Comparison of ENCODE assay signal across 8 mouse cellular contexts in genomic region chr14:20618211-20618610, GRCm38 (mm10). TPM values are rescaled to one million over a fixed set of nuclear protein-coding genes. Genes with fewer than 3 reads are reported as not detected.
A peak's percentile ranks its signal among the peaks of the same experiment; 100 is the strongest.
DNase-seq lines count a peak whose midpoint lies in the region; ATAC-seq lines count a peak whose summit lies in the region.
"Had no signal": no experiment of that assay in that cellular context is flagged by ENCODE, and none has a peak within 500 bp of the region (broad histone marks: within the 10 kb centered on the region; RNA-seq: fewer than 3 reads in every experiment).

No protein-coding gene starts in this region.

- 70% methylated on average over 5 of the region's 5 CpGs for WGBS in hindbrain, embryonic 14.5 days
- 86% methylated on average over 5 of the region's 5 CpGs for WGBS in hindbrain, embryonic 12.5 days
- WGBS in liver, embryonic 12.5 days (ENCODE audit: insufficient replicate concordance) = 36% methylated on average over 5 of the region's 5 CpGs

- H3K4me2 ChIP-seq in hindbrain, embryonic 14.5 days (replicated peaks) = no peak overlapping the region
- H3K4me2 ChIP-seq in hindbrain, embryonic 12.5 days (replicated peaks) = no peak overlapping the region
- H3K4me2 ChIP-seq in liver, embryonic 12.5 days = peak overlapping the region; percentile 27; the same call in 1 of the 2 replicates

- 0 out of 2 replicates have a peak overlapping the region, but pooled peaks have one; percentile 8 for H3K27ac ChIP-seq in hindbrain, embryonic 14.5 days
- H3K27ac ChIP-seq in hindbrain, embryonic 12.5 days = no peak overlapping the region
- H3K27ac ChIP-seq in liver, embryonic 12.5 days = no peak overlapping the region

- no peak overlapping the region for H3K9ac ChIP-seq in hindbrain, embryonic 14.5 days
- no peak overlapping the region for H3K9ac ChIP-seq in hindbrain, embryonic 12.5 days
- no peak overlapping the region for H3K9ac ChIP-seq in liver, embryonic 12.5 days

- no peak overlapping the region for H3K4me3 ChIP-seq in hindbrain, embryonic 14.5 days (replicated peaks; ENCODE audit: low read length)
- no peak overlapping the region for H3K4me3 ChIP-seq in hindbrain, embryonic 12.5 days
- H3K4me3 ChIP-seq in liver, embryonic 12.5 days = no peak overlapping the region

- H3K27me3 ChIP-seq in hindbrain, embryonic 14.5 days (ENCODE audit: control insufficient read depth, insufficient read depth, low read length) = no peaks in the 10 kb centered on the region
- no peaks in the 10 kb centered on the region for H3K27me3 ChIP-seq in hindbrain, embryonic 12.5 days
- no peaks in the 10 kb centered on the region for H3K27me3 ChIP-seq in liver, embryonic 12.5 days (replicated peaks)

- no peak for DNase-seq in hindbrain, embryonic 14.5 days (ENCODE audit: low spot score)
- peak; percentile 12 for DNase-seq in thymus, postnatal 14 days
- no peak for DNase-seq in thymus, adult 18-20 months
- DNase-seq in ovary, postnatal 10 days (ENCODE audit: low spot score) = no peak
- DNase-seq in yolk sac, embryonic 10.5 days (ENCODE audit: low spot score) = no peak
- DNase-seq: gastrocnemius, postnatal 14 days had no signal

- ATAC-seq in hindbrain, embryonic 14.5 days (ENCODE audit: low FRiP score) = no peak
- no peak for ATAC-seq in hindbrain, embryonic 12.5 days (ENCODE audit: low FRiP score)
- no peak for ATAC-seq in liver, embryonic 12.5 days

- H3K9me3 ChIP-seq in hindbrain, embryonic 14.5 days (ENCODE audit: control insufficient read depth, low read length) = no peaks in the 10 kb centered on the region
- no peaks in the 10 kb centered on the region for H3K9me3 ChIP-seq in hindbrain, embryonic 12.5 days (replicated peaks)
- no peaks in the 10 kb centered on the region for H3K9me3 ChIP-seq in liver, embryonic 12.5 days (replicated peaks)

- H3K4me1 ChIP-seq in hindbrain, embryonic 14.5 days (replicated peaks; ENCODE audit: control insufficient read depth, insufficient read depth, low read length) = peaks cover 4% of the 10 kb centered on the region; the same call in 1 of the 2 replicates
- H3K4me1 ChIP-seq in hindbrain, embryonic 12.5 days = no peaks in the 10 kb centered on the region
- H3K4me1 ChIP-seq in liver, embryonic 12.5 days = peaks cover 46% of the 10 kb centered on the region

- no peaks in the 10 kb centered on the region for H3K36me3 ChIP-seq in hindbrain, embryonic 14.5 days (replicated peaks; ENCODE audit: control insufficient read depth, insufficient read depth)
- H3K36me3 ChIP-seq in hindbrain, embryonic 12.5 days = peaks cover 5% of the 10 kb centered on the region; the same call in 1 of the 2 replicates
- H3K36me3 ChIP-seq in liver, embryonic 12.5 days = no peaks in the 10 kb centered on the region

RNA-seq across cellular contexts. Expression of gene Usp54, which starts 22.7 kb away (rescaled TPM):
- polyA plus RNA-seq in hindbrain, embryonic 14.5 days (2014; fragmentation: Nextera tagmentation; extraction: Ambion mirVana) = 13.1 and 13.2 TPM in 2 replicates
- 16.6 and 16.9 TPM in 2 replicates for polyA plus RNA-seq in hindbrain, embryonic 12.5 days (2016; fragmentation: Nextera tagmentation; extraction: Ambion mirVana)
- 2.2 and 2.3 TPM in 2 replicates for polyA plus RNA-seq in liver, embryonic 12.5 days (2016; fragmentation: Nextera tagmentation; extraction: Ambion mirVana)

RNA-seq across cellular contexts. Expression of gene Myoz1, which starts 38.1 kb away (rescaled TPM):
- not detected in 2 replicates for polyA plus RNA-seq in hindbrain, embryonic 14.5 days (2014; fragmentation: Nextera tagmentation; extraction: Ambion mirVana)
- 0.19 and 0.30 TPM in 2 replicates for polyA plus RNA-seq in hindbrain, embryonic 12.5 days (2016; fragmentation: Nextera tagmentation; extraction: Ambion mirVana)
- polyA plus RNA-seq in liver, embryonic 12.5 days (2016; fragmentation: Nextera tagmentation; extraction: Ambion mirVana) = 0.38 TPM in 1 of 2 replicates, not detected in the other

RNA-seq across cellular contexts. Expression of gene Synpo2l, which starts 49.9 kb away (rescaled TPM):
- polyA plus RNA-seq in hindbrain, embryonic 14.5 days (2014; fragmentation: Nextera tagmentation; extraction: Ambion mirVana) = 0.07 and 0.09 TPM in 2 replicates
- 0.85 and 5.3 TPM in 2 replicates for polyA plus RNA-seq in hindbrain, embryonic 12.5 days (2016; fragmentation: Nextera tagmentation; extraction: Ambion mirVana)
- 0.25 and 0.54 TPM in 2 replicates for polyA plus RNA-seq in liver, embryonic 12.5 days (2016; fragmentation: Nextera tagmentation; extraction: Ambion mirVana)

RNA-seq across cellular contexts. Expression of gene Sec24c, which starts 55.9 kb away (rescaled TPM):
- 84.9 and 87.1 TPM in 2 replicates for polyA plus RNA-seq in hindbrain, embryonic 14.5 days (2014; fragmentation: Nextera tagmentation; extraction: Ambion mirVana)
- 102 and 109 TPM in 2 replicates for polyA plus RNA-seq in hindbrain, embryonic 12.5 days (2016; fragmentation: Nextera tagmentation; extraction: Ambion mirVana)
- polyA plus RNA-seq in liver, embryonic 12.5 days (2016; fragmentation: Nextera tagmentation; extraction: Ambion mirVana) = 51.9 and 54.6 TPM in 2 replicates
